Mouse (Mus musculus) megakaryocyte, embryonic 14.5 days (primary cell): ENCODE results near the gene Cst7. TPM values are rescaled to one million over a fixed set of nuclear protein-coding genes. Genes with fewer than 3 reads are reported as not detected.
"Not testable (repeated sequence)": the region's sequence is repeated elsewhere in the genome, so short reads cannot be mapped to it uniquely, and the experiment has no call there.

Source experiments
- H3K27me3 ChIP-seq: replicated peaks from 2 replicates; pipeline ENCODE3; 2012; ENCODE audit warnings: inconsistent platforms
- H3K36me3 ChIP-seq: replicated peaks from 2 replicates; pipeline ENCODE3; 2012; ENCODE audit warnings: low read length, inconsistent platforms, mixed read lengths
- H3K4me1 ChIP-seq: 2 replicates; pipeline ENCODE4 v1.6.1; 2012; ENCODE audit warnings: inconsistent platforms
- H3K4me3 ChIP-seq: replicated peaks from 2 replicates; pipeline ENCODE3; 2012; ENCODE audit warnings: moderate library complexity, mild to moderate bottlenecking, inconsistent platforms
- H3K9me3 ChIP-seq: 2 replicates; pipeline ENCODE4 v1.6.1; 2012; ENCODE audit warnings: inconsistent platforms
- FLI1 ChIP-seq: IDR thresholded peaks from 2 replicates; pipeline ENCODE4 v1.6.1; 2012; ENCODE audit warnings: low read length, inconsistent platforms, mixed read lengths
- GATA1 ChIP-seq: IDR thresholded peaks from 3 replicates; pipeline ENCODE4 v1.6.1; 2012; ENCODE audit warnings: mixed read lengths, low read length, inconsistent platforms, borderline replicate concordance
- polyA plus RNA-seq: library from polyadenylated mRNA; stranded (reverse); fragments of >175 nt; gene quantifications from 2 replicates; pipeline ENCODE4 v1.2.3, GENCODE M21; 2012; ENCODE audit warnings: low replicate concordance; ENCODE audit not compliant: insufficient read depth

Cst7 gene
- 4.4 and 13.6 TPM in 2 replicates for polyA plus RNA-seq

GRCm38 (mm10) chr2:150569847-150570590, at the start of gene Cst7:
Cst7 (plus strand) TSS chr2:150570415.
- no peaks in the 10 kb centered on the region for H3K9me3 ChIP-seq
- H3K4me1 ChIP-seq, result peaks cover 85% of the 10 kb centered on the region
- H3K4me3 ChIP-seq, result peak within 1 kb of the TSS; percentile 91
- H3K36me3 ChIP-seq, result peaks cover 33% of the 10 kb centered on the region
- no peaks in the 10 kb centered on the region for H3K27me3 ChIP-seq
- no peak for TF ChIP-seq GATA1
- TF ChIP-seq FLI1, result no peak

- no peak for TF ChIP-seq FLI1
- no peak for TF ChIP-seq GATA1
- Histone ChIP-seq H3K36me3 (no peaks in the 10 kb centered on the region), H3K27me3 (peaks cover 47% of the 10 kb centered on the region), H3K9me3 (peaks cover 20% of the 10 kb centered on the region), H3K4me1 (peaks cover 4% of the 10 kb centered on the region), H3K4me3 (no peak overlapping the region)
These were observed 44.5 kb upstream of the Cst7 start for GRCm38 (mm10) chr2:150525703-150526207.

GRCm38 (mm10) chr2:150549576-150549975, 20.6 kb upstream of the Cst7 start:
- not testable (repeated sequence) for H3K4me1 ChIP-seq, H3K27me3 ChIP-seq, H3K36me3 ChIP-seq, H3K4me3 ChIP-seq, H3K9me3 ChIP-seq

DNA sequence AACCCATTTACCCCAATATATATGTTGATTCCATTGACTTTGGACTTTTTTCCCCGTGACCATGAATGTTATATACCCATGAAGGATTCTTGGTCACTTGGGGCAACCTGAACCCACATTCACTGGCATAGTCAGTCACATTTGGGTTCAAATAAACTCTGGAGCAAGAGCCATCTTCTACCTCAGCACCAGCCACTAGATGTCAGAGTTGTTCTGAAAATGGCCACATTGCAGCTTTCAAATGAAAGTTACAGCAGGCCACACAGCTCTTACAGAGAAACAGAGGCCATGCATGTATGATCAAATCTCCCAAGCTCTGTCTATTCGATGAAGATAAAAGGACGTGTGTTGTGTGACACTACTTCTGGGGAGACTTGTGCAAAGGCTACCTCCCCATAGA, 11.6 kb upstream of the Cst7 start:
- Histone ChIP-seq H3K4me1 (peaks cover 5% of the 10 kb centered on the region; the same call in 1 of the 2 replicates), H3K9me3 (no peaks in the 10 kb centered on the region), H3K4me3 (no peak overlapping the region), H3K27me3 (no peaks in the 10 kb centered on the region), H3K36me3 (no peaks in the 10 kb centered on the region)
- TF ChIP-seq FLI1, result no peak
- no peak for TF ChIP-seq GATA1

DNA sequence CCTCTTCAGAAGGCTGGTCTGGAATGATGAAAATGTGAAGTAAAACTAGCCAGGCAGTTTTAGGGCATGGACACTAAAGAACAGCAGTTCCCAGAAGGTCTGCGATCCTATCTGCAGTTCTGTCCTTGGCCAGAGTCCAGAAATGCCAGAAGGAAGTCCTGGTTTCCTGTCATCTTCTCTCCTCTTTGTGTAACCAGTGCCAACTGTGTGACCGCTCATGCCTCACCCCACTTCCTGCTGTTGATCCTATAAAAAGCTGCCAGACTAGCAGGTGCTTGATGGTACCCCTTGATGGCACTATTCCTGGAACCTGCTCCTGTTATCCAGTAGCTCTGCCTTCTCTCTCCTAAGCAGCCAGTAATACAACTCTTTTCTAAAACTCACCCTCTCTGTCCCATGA, 3.2 kb upstream of the Cst7 start:
- TF ChIP-seq FLI1 (no peak), GATA1 (no peak)
- Histone ChIP-seq H3K4me1 (peaks cover 69% of the 10 kb centered on the region), H3K36me3 (peaks cover 3% of the 10 kb centered on the region), H3K9me3 (no peaks in the 10 kb centered on the region), H3K27me3 (no peaks in the 10 kb centered on the region), H3K4me3 (peak overlapping the region; percentile 60)

DNA sequence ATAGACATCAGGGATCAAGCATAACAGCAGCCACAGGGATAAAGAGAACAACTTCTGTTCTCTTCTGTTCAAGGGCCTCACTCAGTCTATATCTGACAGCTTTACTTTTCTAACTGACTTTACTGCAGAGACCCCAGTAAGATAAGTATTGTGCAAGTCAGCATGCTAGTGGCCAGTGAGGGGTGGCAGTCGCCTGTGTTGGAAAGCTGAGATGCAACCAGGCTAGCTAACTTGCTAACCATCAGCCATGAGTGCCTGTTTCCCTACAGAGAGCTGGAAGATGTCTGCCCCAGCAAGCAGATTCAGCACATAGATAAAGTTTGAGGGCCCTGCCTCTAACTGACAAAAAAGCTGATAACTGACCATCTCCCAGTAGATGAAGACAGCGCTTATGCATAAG, 546 bp downstream of the Cst7 start:
- H3K27me3 ChIP-seq, result no peaks in the 10 kb centered on the region
- H3K36me3 ChIP-seq, result peaks cover 41% of the 10 kb centered on the region
- H3K4me3 ChIP-seq, result peak overlapping the region; percentile 91
- H3K9me3 ChIP-seq, result no peaks in the 10 kb centered on the region
- H3K4me1 ChIP-seq, result peaks cover 82% of the 10 kb centered on the region
- TF ChIP-seq GATA1, result no peak
- TF ChIP-seq FLI1, result no peak

DNA sequence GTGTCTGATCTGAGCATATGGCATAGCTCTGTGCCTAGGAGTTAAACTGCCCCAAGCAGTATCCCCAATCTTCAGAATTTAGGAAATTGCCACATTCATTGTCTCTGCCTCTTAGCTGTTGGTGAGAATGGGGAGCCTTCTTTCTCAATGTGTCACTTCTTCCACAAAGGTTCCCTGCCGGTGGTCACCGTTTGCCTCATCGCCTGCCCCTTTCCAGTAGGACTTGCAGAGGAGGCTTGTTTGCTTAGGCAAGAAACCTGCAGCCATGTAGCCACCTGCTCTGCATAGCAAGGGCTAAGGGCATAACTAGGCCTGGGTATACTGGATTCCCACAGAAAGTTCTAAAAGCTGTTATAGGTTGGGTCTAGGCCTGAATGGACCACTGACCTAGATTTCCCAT, 2.2 kb downstream of the Cst7 start:
- Histone ChIP-seq H3K9me3 (no peaks in the 10 kb centered on the region), H3K4me3 (peak overlapping the region; percentile 91), H3K4me1 (peaks cover 65% of the 10 kb centered on the region), H3K27me3 (no peaks in the 10 kb centered on the region), H3K36me3 (peaks cover 56% of the 10 kb centered on the region)
- TF ChIP-seq FLI1 (no peak), GATA1 (no peak)

DNA sequence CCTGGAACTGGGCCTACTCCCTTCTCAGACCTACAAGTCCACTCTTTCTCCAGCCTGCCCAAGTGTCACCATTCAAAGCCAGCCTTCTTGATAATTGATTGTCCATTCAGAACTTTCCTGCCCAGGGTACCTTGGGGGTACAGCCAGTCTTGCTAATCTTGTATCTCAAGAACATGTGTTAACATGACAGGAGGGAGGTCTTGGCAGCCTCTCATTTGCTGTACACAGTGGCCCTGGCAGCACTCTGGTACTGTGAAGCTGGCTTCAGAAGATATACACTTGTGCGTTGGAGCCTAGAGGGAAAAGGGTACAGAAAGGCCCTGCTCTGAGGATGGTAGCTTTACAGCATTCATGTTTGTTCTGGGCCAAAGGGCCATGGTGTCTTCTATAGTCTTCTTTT, 6.0 kb downstream of the Cst7 start:
- no peaks in the 10 kb centered on the region for H3K27me3 ChIP-seq
- H3K4me3 ChIP-seq, result no peak overlapping the region
- peaks cover 93% of the 10 kb centered on the region for H3K36me3 ChIP-seq
- TF ChIP-seq GATA1 (no peak), FLI1 (no peak)
- H3K9me3 ChIP-seq, result no peaks in the 10 kb centered on the region
- H3K4me1 ChIP-seq, result peaks cover 27% of the 10 kb centered on the region

GRCm38 (mm10) chr2:150578603-150579002, 8.4 kb downstream of the Cst7 start:
- TF ChIP-seq GATA1 (no peak), FLI1 (no peak)
- Histone ChIP-seq H3K9me3 (no peaks in the 10 kb centered on the region), H3K36me3 (peaks cover 95% of the 10 kb centered on the region)

DNA sequence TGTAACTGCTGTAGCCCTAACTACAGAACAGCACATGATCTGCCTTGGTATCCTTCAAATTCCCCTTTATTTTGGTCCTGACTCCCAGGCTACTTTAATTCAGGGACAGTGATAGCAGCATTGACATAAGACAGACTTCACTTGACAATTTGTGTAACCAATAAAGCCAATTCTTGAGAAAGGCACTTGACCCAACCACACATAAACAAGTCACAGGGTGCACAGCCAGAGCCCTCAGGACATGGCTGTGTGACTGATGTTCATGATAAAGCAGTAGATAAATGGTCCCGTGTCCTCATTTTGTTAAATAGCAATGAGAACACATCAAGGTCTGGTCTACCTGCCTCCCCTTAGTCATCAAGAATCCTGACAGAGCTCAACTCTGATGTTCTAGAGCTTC, 9.4 kb downstream of the Cst7 start:
- Histone ChIP-seq H3K4me1 (no peaks in the 10 kb centered on the region), H3K9me3 (no peaks in the 10 kb centered on the region), H3K36me3 (peaks cover 95% of the 10 kb centered on the region), H3K27me3 (no peaks in the 10 kb centered on the region), H3K4me3 (no peak overlapping the region)
- no peak for TF ChIP-seq FLI1
- no peak for TF ChIP-seq GATA1

More at GRCm38 (mm10) chr2:150578603-150579002, 8.4 kb downstream of the Cst7 start:
- Histone ChIP-seq H3K4me3 (no peak overlapping the region), H3K4me1 (peaks cover 4% of the 10 kb centered on the region), H3K27me3 (no peaks in the 10 kb centered on the region)

DNA sequence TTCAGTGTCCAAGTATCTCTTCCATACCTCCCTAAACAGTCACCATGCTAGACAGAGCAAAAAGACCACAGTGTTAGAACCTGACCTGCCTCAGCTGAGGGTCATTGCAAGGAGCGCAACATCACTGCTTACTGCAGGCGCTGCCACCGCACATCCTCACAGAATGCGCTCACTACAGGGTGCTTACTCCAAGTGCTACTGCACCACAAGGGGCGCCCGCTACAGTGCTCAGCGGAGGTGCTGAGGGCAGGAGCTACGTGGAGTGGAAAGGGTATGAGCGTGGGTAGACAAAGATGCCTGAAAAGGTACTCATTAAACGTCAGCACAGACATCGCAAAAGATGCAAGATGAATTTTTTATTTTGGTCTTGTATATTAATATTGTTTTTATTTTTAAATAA, 18.9 kb downstream of the Cst7 start:
- no peaks in the 10 kb centered on the region; the same call in 1 of the 2 replicates for H3K4me1 ChIP-seq
- peaks cover 85% of the 10 kb centered on the region for H3K36me3 ChIP-seq
- no peak overlapping the region for H3K4me3 ChIP-seq
- H3K27me3 ChIP-seq, result no peaks in the 10 kb centered on the region
- H3K9me3 ChIP-seq, result no peaks in the 10 kb centered on the region
- TF ChIP-seq FLI1 (no peak), GATA1 (no peak)
